Mouse (Mus musculus) cerebellum, adult 11 months (tissue): ENCODE results near the gene Gbgt1.
A peak's percentile ranks its signal among the peaks of the same experiment; 100 is the strongest.
"Not testable (repeated sequence)": the region's sequence is repeated elsewhere in the genome, so short reads cannot be mapped to it uniquely, and the experiment has no call there.

Source experiments
- DNase-seq: peaks from one replicate; pipeline ENCODE4 v3.0.0; 2022

The Gbgt1 gene

GRCm38 (mm10) chr2:28496671-28497070, at the start of gene Gbgt1:
Gbgt1 (plus strand) TSS chr2:28496891.
- no peak for DNase-seq

GRCm38 (mm10) chr2:28447315-28447670, 49.4 kb upstream of the Gbgt1 start:
- no peak for DNase-seq

GRCm38 (mm10) chr2:28451663-28452062, 45.0 kb upstream of the Gbgt1 start:
- no peak for DNase-seq

GRCm38 (mm10) chr2:28453539-28453938, 43.2 kb upstream of the Gbgt1 start:
- DNase-seq: no peak

GRCm38 (mm10) chr2:28456616-28457015, 40.1 kb upstream of the Gbgt1 start:
- no peak for DNase-seq

- DNase-seq: peak; percentile 59
Measured at GRCm38 (mm10) chr2:28463919-28464318, 32.8 kb upstream of the Gbgt1 start.

- DNase-seq: no peak
Measured at GRCm38 (mm10) chr2:28464919-28465318, 31.8 kb upstream of the Gbgt1 start.

- DNase-seq: peak; percentile 63
Measured at GRCm38 (mm10) chr2:28465836-28466518, 30.7 kb upstream of the Gbgt1 start, which contains the start of gene 1700007K13Rik. 1700007K13Rik (minus strand) TSS chr2:28466332.

GRCm38 (mm10) chr2:28467860-28468485, 28.7 kb upstream of the Gbgt1 start, which contains the start of gene Mrps2:
Mrps2 (plus strand) TSS chr2:28468066.
- peak; percentile 81 for DNase-seq

GRCm38 (mm10) chr2:28468486-28469225, 28.0 kb upstream of the Gbgt1 start:
- no peak for DNase-seq

GRCm38 (mm10) chr2:28469461-28469860, 27.2 kb upstream of the Gbgt1 start:
- no peak for DNase-seq

GRCm38 (mm10) chr2:28470591-28470990, 26.1 kb upstream of the Gbgt1 start:
- no peak for DNase-seq

GRCm38 (mm10) chr2:28472011-28472410, 24.7 kb upstream of the Gbgt1 start:
- not testable (repeated sequence) for DNase-seq

- not testable (repeated sequence) for DNase-seq
Measured at GRCm38 (mm10) chr2:28477993-28478392, 18.7 kb upstream of the Gbgt1 start.

- DNase-seq: no peak
Measured at GRCm38 (mm10) chr2:28479208-28480204, 17.2 kb upstream of the Gbgt1 start.

- DNase-seq: no peak
Measured at GRCm38 (mm10) chr2:28483861-28484260, 12.8 kb upstream of the Gbgt1 start.

GRCm38 (mm10) chr2:28494521-28494920, 2.2 kb upstream of the Gbgt1 start:
- no peak for DNase-seq

GRCm38 (mm10) chr2:28495207-28495756, 1.4 kb upstream of the Gbgt1 start:
- no peak for DNase-seq

GRCm38 (mm10) chr2:28495801-28496595, 693 bp upstream of the Gbgt1 start:
- no peak for DNase-seq

GRCm38 (mm10) chr2:28497561-28497960, 870 bp downstream of the Gbgt1 start:
- DNase-seq: no peak

- DNase-seq: no peak
Measured at GRCm38 (mm10) chr2:28498431-28498830, 1.7 kb downstream of the Gbgt1 start.
